Mouse (Mus musculus): ENCODE data around the gene Kcnt2.

Kcnt2 gene

GRCm38 (mm10) chr1:140245876-140246597 lies at the start of gene Kcnt2:
TSS of gene Kcnt2 (plus strand) at chr1:140246158.
- no peak for DNase-seq (ENCODE audit: low read depth)

GRCm38 (mm10) chr1:140205329-140205728 lies 40.6 kb upstream of the Kcnt2 start:
- no peak for DNase-seq (ENCODE audit: low read depth)

GRCm38 (mm10) chr1:140225221-140225620 lies 20.7 kb upstream of the Kcnt2 start:
- DNase-seq (ENCODE audit: low read depth) = no peak

- no peak for DNase-seq (ENCODE audit: low read depth)
Measured at GRCm38 (mm10) chr1:140226673-140227072, 19.3 kb upstream of the Kcnt2 start.

- DNase-seq (ENCODE audit: low read depth) = no peak
Measured at GRCm38 (mm10) chr1:140245465-140245864, 493 bp upstream of the Kcnt2 start.

- no peak for DNase-seq (ENCODE audit: low read depth)
Measured at GRCm38 (mm10) chr1:140264696-140265095, 18.7 kb downstream of the Kcnt2 start.

- no peak for DNase-seq (ENCODE audit: low read depth)
Measured at GRCm38 (mm10) chr1:140266047-140266446, 20.1 kb downstream of the Kcnt2 start.

GRCm38 (mm10) chr1:140266643-140267286 lies 20.8 kb downstream of the Kcnt2 start:
- no peak for DNase-seq (ENCODE audit: low read depth)

- DNase-seq (ENCODE audit: low read depth) = no peak
Measured at GRCm38 (mm10) chr1:140267288-140267687, 21.3 kb downstream of the Kcnt2 start.

- no peak for DNase-seq (ENCODE audit: low read depth)
Measured at GRCm38 (mm10) chr1:140273624-140274023, 27.7 kb downstream of the Kcnt2 start.

GRCm38 (mm10) chr1:140275813-140276212 lies 29.9 kb downstream of the Kcnt2 start:
- no peak for DNase-seq (ENCODE audit: low read depth)

GRCm38 (mm10) chr1:140293140-140293539 lies 47.2 kb downstream of the Kcnt2 start:
- DNase-seq (ENCODE audit: low read depth) = no peak

- no peak for DNase-seq (ENCODE audit: low read depth)
Measured at GRCm38 (mm10) chr1:140295482-140295881, 49.5 kb downstream of the Kcnt2 start.

GRCm38 (mm10) chr1:140304244-140304643 lies 58.3 kb downstream of the Kcnt2 start:
- DNase-seq (ENCODE audit: low read depth) = no peak

- DNase-seq (ENCODE audit: low read depth) = no peak
Measured at GRCm38 (mm10) chr1:140305344-140305743, 59.4 kb downstream of the Kcnt2 start.

- no peak for DNase-seq (ENCODE audit: low read depth)
Measured at GRCm38 (mm10) chr1:140306339-140306738, 60.4 kb downstream of the Kcnt2 start.

GRCm38 (mm10) chr1:140310739-140311138 lies 64.8 kb downstream of the Kcnt2 start:
- DNase-seq (ENCODE audit: low read depth) = no peak

- no peak for DNase-seq (ENCODE audit: low read depth)
Measured at GRCm38 (mm10) chr1:140325088-140325487, 79.1 kb downstream of the Kcnt2 start.

GRCm38 (mm10) chr1:140326709-140327108 lies 80.8 kb downstream of the Kcnt2 start:
- DNase-seq (ENCODE audit: low read depth) = no peak

- no peak for DNase-seq (ENCODE audit: low read depth)
Measured at GRCm38 (mm10) chr1:140333702-140334101, 87.7 kb downstream of the Kcnt2 start.

- no peak for DNase-seq (ENCODE audit: low read depth)
Measured at GRCm38 (mm10) chr1:140338417-140338816, 92.5 kb downstream of the Kcnt2 start.

GRCm38 (mm10) chr1:140339368-140339767 lies 93.4 kb downstream of the Kcnt2 start:
- no peak for DNase-seq (ENCODE audit: low read depth)

- DNase-seq (ENCODE audit: low read depth) = no peak
Measured at GRCm38 (mm10) chr1:140364787-140365186, 118.8 kb downstream of the Kcnt2 start.

GRCm38 (mm10) chr1:140373532-140373931 lies 127.6 kb downstream of the Kcnt2 start:
- DNase-seq (ENCODE audit: low read depth) = no peak
